Mouse (Mus musculus) kidney, embryonic 16.5 days (tissue): ENCODE measurements around the gene Ssbp2. TPM values are rescaled to one million over a fixed set of nuclear protein-coding genes. Genes with fewer than 3 reads are reported as not detected.

Source experiments
- ATAC-seq: fragments of 200-750 bp; cut with Nextera tagmentation; 2 replicates; pipeline ENCODE4 v1.8.0; 2017; ENCODE audit warnings: moderate TSS enrichment; ENCODE audit not compliant: low FRiP score, low TSS enrichment
- H3K27ac ChIP-seq: fragments of 300-500 bp; sonication (generic); 2 replicates; pipeline ENCODE4 v1.5.1; 2014; ENCODE audit warnings: low read length
- H3K27me3 ChIP-seq: fragments of 300-500 bp; sonication (generic); 2 replicates; pipeline ENCODE4 v1.6.1; 2014; ENCODE audit warnings: low read length, control low read depth, mixed read lengths; ENCODE audit not compliant: insufficient read depth
- H3K36me3 ChIP-seq: fragments of 300-500 bp; sonication (generic); 2 replicates; pipeline ENCODE4 v1.6.1; 2014; ENCODE audit warnings: low read length, control low read depth, mixed read lengths; ENCODE audit not compliant: insufficient read depth
- H3K4me1 ChIP-seq: fragments of 300-500 bp; sonication (generic); 2 replicates; pipeline ENCODE4 v1.6.1; 2014; ENCODE audit warnings: low read length, control low read depth, mixed read lengths; ENCODE audit not compliant: insufficient read depth
- H3K4me2 ChIP-seq: fragments of 300-500 bp; sonication (generic); replicated peaks from 2 replicates; pipeline ENCODE4 v1.6.1; 2014; ENCODE audit warnings: low read depth, low read length
- H3K4me3 ChIP-seq: fragments of 300-500 bp; sonication (generic); 2 replicates; pipeline ENCODE4 v1.5.1; 2014; ENCODE audit warnings: mild to moderate bottlenecking, low read length
- H3K9ac ChIP-seq: fragments of 300-500 bp; sonication (generic); replicated peaks from 2 replicates; pipeline ENCODE4 v1.6.1; 2014; ENCODE audit warnings: low read length
- H3K9me3 ChIP-seq: fragments of 300-500 bp; sonication (generic); 2 replicates; pipeline ENCODE4 v1.6.1; 2016; ENCODE audit warnings: low read length, control low read depth
- WGBS: fragments of 180-500 bp; shearing (Covaris S2); extraction: QIAGEN DNeasy Blood & Tissue Kit; methylation state at CpG from one replicate; pipeline ENCODE4 v1.1.7; 2014; 5-methylcytosine and 5-hydroxymethylcytosine counted together
- polyA plus RNA-seq: library from polyadenylated mRNA; unstranded; fragments of >200 nt; fragmentation: Nextera tagmentation; extraction: Ambion mirVana; gene quantifications from 2 replicates; pipeline ENCODE4 v1.2.1, GENCODE M21; 2015

The Ssbp2 gene
- polyA plus RNA-seq, 1 experiment from 2014 or later, result 130 TPM

- H3K4me2 ChIP-seq, result no peak overlapping the region
- no peaks in the 10 kb centered on the region for H3K27me3 ChIP-seq
- H3K4me3 ChIP-seq, result no peak overlapping the region
- H3K4me1 ChIP-seq, result no peaks in the 10 kb centered on the region
- no peaks in the 10 kb centered on the region for H3K36me3 ChIP-seq
- H3K27ac ChIP-seq, result no peak overlapping the region
- 91% methylated on average over 5 of the region's 5 CpGs for WGBS
- no peak overlapping the region for H3K9ac ChIP-seq
- ATAC-seq, result no peak
- peaks cover 3% of the 10 kb centered on the region; the same call in 1 of the 2 replicates for H3K9me3 ChIP-seq
These were observed 18.6 kb upstream of the Ssbp2 start for GRCm38 (mm10) chr13:91441476-91441875.

GRCm38 (mm10) chr13:91446728-91447127 lies 13.4 kb upstream of the Ssbp2 start:
- Histone ChIP-seq H3K4me2 (no peak overlapping the region), H3K36me3 (no peaks in the 10 kb centered on the region), H3K27ac (no peak overlapping the region), H3K4me1 (no peaks in the 10 kb centered on the region), H3K4me3 (no peak overlapping the region), H3K9ac (no peak overlapping the region), H3K27me3 (no peaks in the 10 kb centered on the region), H3K9me3 (peaks cover 3% of the 10 kb centered on the region; the same call in 1 of the 2 replicates)
- no peak for ATAC-seq
- WGBS, result 88% methylated on average over 2 of the region's 2 CpGs

- Histone ChIP-seq H3K36me3 (no peaks in the 10 kb centered on the region), H3K4me3 (no peak overlapping the region), H3K27ac (no peak overlapping the region), H3K27me3 (no peaks in the 10 kb centered on the region), H3K4me2 (no peak overlapping the region), H3K9ac (no peak overlapping the region), H3K9me3 (no peaks in the 10 kb centered on the region), H3K4me1 (no peaks in the 10 kb centered on the region)
- ATAC-seq, result no peak
- 75% methylated on average over 5 of the region's 5 CpGs for WGBS
These were observed 11.1 kb upstream of the Ssbp2 start for GRCm38 (mm10) chr13:91448936-91449335.

GRCm38 (mm10) chr13:91451405-91452166 lies 8.5 kb upstream of the Ssbp2 start:
- no peaks in the 10 kb centered on the region for H3K4me1 ChIP-seq
- H3K27me3 ChIP-seq, result no peaks in the 10 kb centered on the region
- no peak overlapping the region for H3K4me3 ChIP-seq
- no peak overlapping the region for H3K27ac ChIP-seq
- ATAC-seq, result no peak
- no peak overlapping the region for H3K4me2 ChIP-seq
- WGBS, result 69% methylated on average over 3 of the region's 3 CpGs
- no peaks in the 10 kb centered on the region for H3K9me3 ChIP-seq
- no peaks in the 10 kb centered on the region for H3K36me3 ChIP-seq
- no peak overlapping the region for H3K9ac ChIP-seq

GRCm38 (mm10) chr13:91452269-91452668 lies 7.8 kb upstream of the Ssbp2 start:
- no peak for ATAC-seq
- Histone ChIP-seq H3K36me3 (no peaks in the 10 kb centered on the region), H3K9me3 (no peaks in the 10 kb centered on the region), H3K27me3 (no peaks in the 10 kb centered on the region), H3K9ac (no peak overlapping the region), H3K27ac (no peak overlapping the region), H3K4me2 (no peak overlapping the region), H3K4me3 (no peak overlapping the region), H3K4me1 (no peaks in the 10 kb centered on the region)
- 92% methylated on average over 3 of the region's 3 CpGs for WGBS

GRCm38 (mm10) chr13:91453236-91453635 lies 6.8 kb upstream of the Ssbp2 start:
- no peak overlapping the region for H3K4me2 ChIP-seq
- WGBS, result 81% methylated on average over 3 of the region's 3 CpGs
- no peak overlapping the region for H3K27ac ChIP-seq
- no peaks in the 10 kb centered on the region for H3K36me3 ChIP-seq
- no peak overlapping the region for H3K9ac ChIP-seq
- H3K4me1 ChIP-seq, result no peaks in the 10 kb centered on the region
- H3K27me3 ChIP-seq, result no peaks in the 10 kb centered on the region
- no peaks in the 10 kb centered on the region for H3K9me3 ChIP-seq
- no peak for ATAC-seq
- no peak overlapping the region for H3K4me3 ChIP-seq

- no peak overlapping the region for H3K4me3 ChIP-seq
- no peak overlapping the region for H3K4me2 ChIP-seq
- H3K9ac ChIP-seq, result no peak overlapping the region
- H3K27ac ChIP-seq, result no peak overlapping the region
- H3K9me3 ChIP-seq, result no peaks in the 10 kb centered on the region
- peaks cover 11% of the 10 kb centered on the region for H3K4me1 ChIP-seq
- no peak for ATAC-seq
- WGBS, result 54% methylated on average over 2 of the region's 2 CpGs
- H3K36me3 ChIP-seq, result no peaks in the 10 kb centered on the region
- no peaks in the 10 kb centered on the region for H3K27me3 ChIP-seq
These were observed 4.0 kb upstream of the Ssbp2 start for GRCm38 (mm10) chr13:91456041-91456440.

- no peak for ATAC-seq
- H3K9ac ChIP-seq, result no peak overlapping the region
- no peaks in the 10 kb centered on the region for H3K27me3 ChIP-seq
- peaks cover 11% of the 10 kb centered on the region for H3K4me1 ChIP-seq
- no peak overlapping the region for H3K27ac ChIP-seq
- 75% methylated on average over 3 of the region's 3 CpGs for WGBS
- no peaks in the 10 kb centered on the region for H3K9me3 ChIP-seq
- H3K36me3 ChIP-seq, result no peaks in the 10 kb centered on the region
- H3K4me3 ChIP-seq, result no peak overlapping the region
- H3K4me2 ChIP-seq, result no peak overlapping the region
These were observed 3.3 kb upstream of the Ssbp2 start for GRCm38 (mm10) chr13:91456735-91457134.

- no peak overlapping the region for H3K4me2 ChIP-seq
- 77% methylated on average over 4 of the region's 4 CpGs for WGBS
- no peaks in the 10 kb centered on the region for H3K9me3 ChIP-seq
- H3K4me3 ChIP-seq, result no peak overlapping the region
- H3K4me1 ChIP-seq, result peaks cover 15% of the 10 kb centered on the region
- H3K9ac ChIP-seq, result no peak overlapping the region
- no peaks in the 10 kb centered on the region for H3K27me3 ChIP-seq
- no peaks in the 10 kb centered on the region for H3K36me3 ChIP-seq
- no peak for ATAC-seq
- no peak overlapping the region for H3K27ac ChIP-seq
These were observed 2.1 kb upstream of the Ssbp2 start for GRCm38 (mm10) chr13:91457974-91458373.

- H3K4me3 ChIP-seq, result no peak overlapping the region
- no peaks in the 10 kb centered on the region for H3K9me3 ChIP-seq
- H3K4me1 ChIP-seq, result peaks cover 18% of the 10 kb centered on the region
- H3K9ac ChIP-seq, result no peak overlapping the region
- 46% methylated on average over 4 of the region's 4 CpGs for WGBS
- peak overlapping the region; percentile 91; the same call in 1 of the 2 replicates for H3K27ac ChIP-seq
- ATAC-seq, result no peak
- H3K4me2 ChIP-seq, result no peak overlapping the region
- no peaks in the 10 kb centered on the region for H3K36me3 ChIP-seq
- H3K27me3 ChIP-seq, result no peaks in the 10 kb centered on the region
These were observed 594 bp upstream of the Ssbp2 start for GRCm38 (mm10) chr13:91459489-91459888.
